Mouse (Mus musculus) hematopoietic stem cell, adult 5-6 weeks (primary cell): ENCODE data around the gene Ube2ql1. TPM values are rescaled to one million over a fixed set of nuclear protein-coding genes. Genes with fewer than 3 reads are reported as not detected.

Experiments used
- ATAC-seq, 2 experiments: fragments of 125-278 bp in 1 of 2; replicated peaks in 1 of 2; 2 replicates each; pipeline ENCODE4 v1.8.0; 2016 to 2017; ENCODE audit warnings: inconsistent platforms in 2 of 2, mild to moderate bottlenecking in 2 of 2, moderate number of reproducible peaks in 2 of 2, low read depth in 1 of 2, moderate TSS enrichment in 1 of 2; ENCODE audit not compliant: low FRiP score in 2 of 2, poor library complexity in 2 of 2, severe bottlenecking in 2 of 2, insufficient read depth in 1 of 2, low TSS enrichment in 1 of 2
- total RNA-seq: library from RNA; stranded (forward); fragments of 172-1452, 232-1000 nt; gene quantifications from 2 replicates; pipeline ENCODE4 v1.2.3, GENCODE M21; 2017

Gene Ube2ql1
- not detected in 2 replicates for total RNA-seq

DNA sequence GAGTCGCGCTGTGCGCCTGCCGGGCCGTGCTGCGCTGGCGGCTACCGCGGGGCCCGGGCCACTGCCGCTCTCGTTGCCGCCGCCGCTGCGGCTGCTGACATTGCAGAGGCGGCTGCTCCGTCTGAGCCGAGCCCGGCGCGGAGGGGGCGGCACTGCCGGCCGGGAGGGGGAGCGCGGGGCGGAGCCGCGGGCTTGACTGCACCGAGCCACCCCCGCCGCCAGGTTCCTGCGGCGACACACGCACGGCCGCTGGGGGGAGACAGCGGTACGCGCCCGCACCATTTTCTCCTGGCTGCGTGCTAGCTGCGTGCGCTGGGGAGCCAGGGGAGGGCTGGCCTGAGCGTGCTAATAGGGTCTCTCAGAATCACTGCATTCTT, at the start of gene Ube2ql1:
Ube2ql1 (minus strand) TSS at position 131 of the 377 bp plus-strand sequence.
- ATAC-seq = peak; percentile 68 to 78

DNA sequence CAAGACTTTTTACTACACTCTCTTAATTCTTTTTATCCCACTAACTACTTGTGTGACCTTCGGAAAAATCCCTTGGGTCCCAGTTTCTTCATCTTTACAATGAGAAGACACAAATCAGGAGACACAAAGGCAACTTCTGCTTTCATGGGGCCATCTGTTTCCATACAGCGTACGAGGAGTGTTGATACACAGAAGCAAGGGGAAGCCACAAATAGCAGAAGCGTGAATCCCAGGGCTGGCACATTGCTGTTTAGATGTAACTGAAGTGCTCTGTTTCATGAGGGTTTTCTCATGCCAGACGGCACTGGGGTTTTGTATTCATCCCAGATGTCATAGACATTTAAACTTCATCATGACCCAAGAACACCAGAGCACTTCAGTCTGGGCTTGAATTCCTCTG, 49.0 kb upstream of the Ube2ql1 start:
- peak; percentile 70 to 84 for ATAC-seq

DNA sequence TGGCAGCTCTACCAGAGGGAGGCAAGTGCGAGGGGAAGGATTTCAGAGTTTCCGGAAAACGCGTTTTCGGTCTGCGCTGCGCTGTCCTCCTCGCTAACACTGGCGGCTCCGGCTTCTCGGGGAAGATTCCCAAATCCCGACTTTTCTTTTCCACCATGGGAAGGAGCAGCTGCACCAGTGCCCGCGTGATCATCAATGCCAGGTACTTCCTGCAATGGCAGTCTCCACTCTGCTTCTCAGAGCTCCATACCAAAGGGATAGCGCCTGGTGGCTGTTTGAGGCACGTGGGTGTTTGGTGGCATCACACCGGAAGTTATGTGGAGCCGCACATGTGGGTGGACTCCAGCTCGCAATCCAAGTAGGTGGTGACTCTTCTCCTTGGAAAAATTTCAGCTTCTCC, 38.5 kb upstream of the Ube2ql1 start:
- no peak for ATAC-seq

DNA sequence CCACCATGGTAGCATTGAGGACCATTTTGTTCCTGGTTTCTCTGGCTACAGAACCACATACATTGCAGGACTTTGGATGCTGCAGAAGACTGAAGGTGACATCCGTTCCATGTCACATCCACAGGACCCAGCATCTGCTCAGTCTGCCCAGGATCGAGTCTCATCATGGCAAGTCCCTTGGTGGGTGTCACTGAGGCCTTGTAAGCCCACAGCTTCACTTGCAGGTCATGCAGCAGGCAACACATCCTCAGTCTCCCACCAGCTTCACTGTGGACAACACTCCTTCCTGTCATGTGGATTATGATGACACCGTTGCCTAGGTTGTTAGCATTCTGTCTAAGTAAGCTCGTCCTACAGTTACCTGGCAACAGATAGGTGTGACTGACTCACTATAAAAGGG, 32.7 kb upstream of the Ube2ql1 start:
- ATAC-seq = no peak

DNA sequence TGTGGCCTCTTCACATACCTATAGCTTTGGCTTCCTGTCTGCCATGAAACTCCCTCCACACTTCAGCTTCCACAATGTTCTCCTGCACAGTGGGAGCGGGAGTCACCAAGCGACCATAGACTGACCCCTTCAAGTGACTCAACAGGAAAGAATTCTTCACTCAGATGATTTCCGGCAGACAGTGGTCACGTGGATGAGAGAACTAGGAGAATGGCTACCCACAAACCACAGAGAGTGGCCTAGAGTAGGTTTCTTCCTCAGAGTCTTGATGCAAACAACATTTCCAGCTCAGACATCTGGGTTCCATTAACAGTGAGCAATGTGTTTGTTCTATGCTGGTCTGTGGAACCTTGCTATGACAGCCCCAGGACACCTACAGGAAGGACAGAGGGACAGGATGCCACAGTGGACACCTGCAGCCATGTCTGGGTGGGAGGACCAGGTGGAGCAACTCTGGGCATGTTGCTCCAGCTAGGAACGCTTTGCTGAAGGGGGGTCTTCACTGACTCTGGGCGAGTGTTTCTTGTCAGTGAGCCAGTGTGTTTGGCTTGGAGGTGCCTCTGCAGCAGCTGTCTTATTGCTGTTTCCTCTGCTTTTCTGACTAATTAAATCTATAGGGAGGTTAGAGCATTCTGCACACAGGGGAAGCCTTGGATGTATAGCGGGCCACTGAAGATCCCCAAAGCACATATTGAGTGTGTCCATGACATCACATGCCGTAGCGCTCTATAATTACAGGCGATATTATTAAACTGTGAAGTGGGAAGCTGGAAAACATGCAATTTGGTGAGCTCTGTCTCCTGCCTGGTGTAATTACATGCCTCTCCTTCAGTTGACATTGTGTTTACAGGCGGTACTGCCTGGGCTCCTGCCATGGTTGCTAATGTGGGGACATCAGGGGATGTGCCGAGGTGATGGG, 31.1 kb upstream of the Ube2ql1 start:
- ATAC-seq = no peak

DNA sequence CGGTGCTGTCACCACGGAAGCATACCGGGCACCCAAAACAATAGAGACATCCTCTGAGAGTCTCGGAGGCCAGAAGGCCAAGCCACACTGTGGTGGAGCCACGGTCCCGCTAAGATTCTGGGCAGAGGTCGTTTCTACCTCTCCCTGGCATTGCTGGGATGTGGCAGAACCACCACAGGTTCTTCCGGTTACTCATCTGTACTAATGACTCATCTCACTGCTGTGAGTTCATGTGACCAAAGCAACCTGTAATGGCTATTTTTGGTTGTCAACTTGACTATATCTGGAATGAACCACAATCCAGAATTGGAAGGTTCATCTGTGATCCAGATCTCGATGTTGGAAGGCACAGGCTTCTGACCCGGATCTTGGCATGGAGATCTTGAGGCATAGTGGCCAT, 28.5 kb upstream of the Ube2ql1 start:
- ATAC-seq = no peak

DNA sequence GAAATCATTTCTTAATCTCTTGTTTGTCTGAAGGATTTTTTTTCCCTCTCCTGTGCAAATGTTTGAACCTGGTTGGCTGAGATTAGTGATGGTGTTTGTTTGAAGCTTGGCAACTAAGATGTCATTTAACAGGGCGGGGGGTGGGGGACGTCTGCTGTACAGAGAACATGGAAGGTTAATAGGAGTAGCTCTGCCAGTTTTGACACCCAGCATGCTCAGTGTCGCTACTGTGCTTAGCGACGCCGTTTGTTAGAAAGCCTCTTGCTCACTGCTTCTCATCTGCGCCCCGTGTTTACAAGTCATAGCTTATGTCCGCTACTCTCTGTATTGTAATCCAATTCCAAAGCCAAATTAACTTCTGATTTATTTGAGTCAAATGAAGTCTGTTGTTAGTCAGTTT, 25.0 kb upstream of the Ube2ql1 start:
- no peak for ATAC-seq

DNA sequence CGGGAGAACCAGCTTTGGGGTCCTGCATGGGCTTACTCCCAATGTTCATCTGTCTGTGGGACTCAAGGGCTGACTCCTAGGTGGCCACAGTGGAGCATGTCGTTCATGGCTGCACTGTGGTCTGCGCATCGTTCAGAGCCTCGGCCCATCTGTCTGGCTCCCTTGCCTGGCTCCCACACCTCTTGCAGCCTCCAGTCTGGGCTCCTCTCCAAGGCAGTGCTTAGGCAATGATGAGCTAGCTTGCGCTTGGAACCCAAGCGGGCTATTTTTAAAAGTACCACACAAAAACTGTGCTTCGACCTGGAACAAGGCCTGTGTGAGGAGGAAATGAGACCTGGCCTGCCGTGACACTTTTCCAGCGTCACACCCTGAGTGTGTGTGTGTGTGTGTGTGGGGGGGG, 21.7 kb upstream of the Ube2ql1 start:
- ATAC-seq = no peak

DNA sequence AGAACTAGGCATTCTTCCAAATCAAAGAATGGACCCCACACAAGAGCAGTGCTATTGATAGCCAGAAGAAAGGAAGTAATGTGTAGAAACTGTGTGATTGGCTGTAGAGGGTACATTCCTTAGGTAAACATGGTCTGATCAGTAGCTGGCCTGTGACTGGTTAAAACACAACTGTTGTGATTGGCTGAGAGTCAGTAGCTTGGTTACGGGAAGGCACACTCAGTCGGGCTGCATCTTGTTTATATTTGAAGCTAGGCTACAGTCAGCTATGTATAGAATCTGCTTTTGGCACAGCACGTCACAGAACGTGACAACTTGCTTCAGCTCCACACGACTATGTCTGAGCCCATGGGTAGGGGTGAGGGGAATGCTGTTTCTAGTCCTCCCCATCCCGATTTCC, 19.3 kb upstream of the Ube2ql1 start:
- no peak for ATAC-seq

DNA sequence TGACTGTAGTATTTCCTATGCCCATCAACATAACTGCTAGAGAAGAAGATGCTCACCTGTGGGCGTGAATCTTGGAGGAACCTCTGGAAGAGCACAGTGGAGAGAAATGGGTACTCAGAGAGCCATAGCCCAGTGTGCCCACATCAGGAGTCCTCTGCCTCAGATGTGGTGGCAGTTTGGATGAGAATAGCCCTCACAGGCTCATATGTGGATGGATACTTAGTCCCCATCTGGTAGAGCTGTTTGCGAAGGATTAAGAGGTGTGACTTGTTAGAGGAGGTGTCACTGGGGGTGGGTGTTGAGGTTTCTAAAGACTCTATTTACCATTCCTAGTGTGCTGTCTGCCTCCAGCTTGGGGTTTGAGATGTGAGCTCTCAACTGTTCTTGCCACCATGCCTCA, 13.2 kb upstream of the Ube2ql1 start:
- no peak for ATAC-seq

DNA sequence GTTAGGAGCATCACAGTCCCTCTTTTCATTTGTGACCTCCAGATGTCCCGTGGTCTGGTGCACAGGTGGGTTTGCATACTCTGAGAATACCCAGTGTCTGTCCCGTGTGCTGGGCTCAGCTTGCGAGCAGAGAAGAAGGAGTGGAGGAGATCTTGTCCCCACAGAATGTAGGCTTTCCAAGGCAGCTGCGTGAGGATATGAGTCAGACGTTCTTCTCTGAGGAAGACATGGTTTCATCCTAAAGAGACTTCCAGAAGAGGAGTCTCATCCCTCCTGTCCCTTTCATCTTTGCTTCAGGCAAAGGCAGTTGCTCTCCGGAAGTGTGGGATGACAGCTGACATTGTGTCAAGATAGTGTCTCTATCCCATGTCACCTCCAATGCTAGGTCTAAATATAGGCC, 11.8 kb upstream of the Ube2ql1 start:
- ATAC-seq = no peak

DNA sequence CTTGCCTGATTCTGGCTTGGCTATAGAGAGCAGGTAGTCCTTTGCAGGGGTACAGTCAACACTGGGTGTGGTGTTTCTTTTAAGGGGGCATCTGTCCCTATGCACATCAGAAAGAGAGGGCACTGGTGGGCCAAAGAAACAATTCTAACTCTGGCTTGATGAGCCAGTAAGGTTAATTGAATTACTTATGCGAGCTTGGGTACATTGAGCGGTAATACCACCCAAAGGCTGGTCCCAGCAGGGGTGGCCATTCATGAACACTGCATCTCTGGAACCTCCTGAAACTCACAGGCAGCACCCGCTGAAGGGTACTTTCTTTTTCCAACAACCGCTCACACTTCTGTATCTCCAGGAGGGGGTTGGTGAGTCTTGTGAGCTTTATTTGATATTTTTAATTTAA, 9.1 kb upstream of the Ube2ql1 start:
- ATAC-seq = no peak

DNA sequence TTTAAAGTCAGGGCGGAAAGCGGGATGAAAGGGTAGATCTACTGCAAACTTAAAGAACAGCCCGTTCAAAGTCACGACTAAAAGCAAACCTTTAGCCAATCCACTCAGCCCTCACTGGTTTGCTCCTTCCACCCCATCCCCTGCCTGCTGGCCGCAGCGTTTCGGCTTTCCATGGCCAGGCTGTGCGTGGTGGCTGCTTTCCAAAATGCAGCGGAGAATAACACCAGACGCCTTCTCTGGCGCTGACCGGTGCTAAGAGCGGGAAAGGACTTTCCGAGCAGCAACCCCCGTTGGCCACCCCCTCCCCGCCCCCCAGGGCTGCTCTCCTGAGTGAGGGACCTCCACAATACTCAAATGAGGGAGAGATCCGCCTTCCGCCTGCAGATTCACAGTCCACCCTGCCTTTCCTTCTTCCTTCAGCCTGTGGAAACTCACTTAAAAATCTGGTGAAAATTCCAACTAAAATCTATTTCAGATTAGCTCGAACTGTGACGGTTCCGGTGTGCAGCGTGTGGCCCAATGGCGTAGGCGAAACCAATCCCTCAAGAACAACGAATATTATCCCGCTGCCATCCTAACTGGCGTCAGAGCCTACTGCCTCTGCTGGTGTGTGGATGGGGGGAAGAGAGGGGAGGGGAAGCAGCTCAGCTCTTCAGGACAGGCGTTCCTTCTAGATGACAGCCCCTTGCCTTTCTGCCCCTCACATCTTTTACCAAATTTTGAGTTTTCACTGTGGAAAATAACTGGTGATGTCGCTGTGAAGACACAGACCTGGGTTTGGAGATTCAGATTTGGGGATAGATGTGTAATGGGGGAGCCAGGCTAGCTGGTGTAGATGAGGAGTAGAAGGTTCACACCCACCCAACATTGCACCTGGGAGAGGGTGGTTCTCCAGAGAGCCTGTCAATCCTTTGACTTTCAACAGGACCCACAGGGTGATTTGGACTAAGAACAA, 919 bp upstream of the Ube2ql1 start:
- ATAC-seq = no peak

DNA sequence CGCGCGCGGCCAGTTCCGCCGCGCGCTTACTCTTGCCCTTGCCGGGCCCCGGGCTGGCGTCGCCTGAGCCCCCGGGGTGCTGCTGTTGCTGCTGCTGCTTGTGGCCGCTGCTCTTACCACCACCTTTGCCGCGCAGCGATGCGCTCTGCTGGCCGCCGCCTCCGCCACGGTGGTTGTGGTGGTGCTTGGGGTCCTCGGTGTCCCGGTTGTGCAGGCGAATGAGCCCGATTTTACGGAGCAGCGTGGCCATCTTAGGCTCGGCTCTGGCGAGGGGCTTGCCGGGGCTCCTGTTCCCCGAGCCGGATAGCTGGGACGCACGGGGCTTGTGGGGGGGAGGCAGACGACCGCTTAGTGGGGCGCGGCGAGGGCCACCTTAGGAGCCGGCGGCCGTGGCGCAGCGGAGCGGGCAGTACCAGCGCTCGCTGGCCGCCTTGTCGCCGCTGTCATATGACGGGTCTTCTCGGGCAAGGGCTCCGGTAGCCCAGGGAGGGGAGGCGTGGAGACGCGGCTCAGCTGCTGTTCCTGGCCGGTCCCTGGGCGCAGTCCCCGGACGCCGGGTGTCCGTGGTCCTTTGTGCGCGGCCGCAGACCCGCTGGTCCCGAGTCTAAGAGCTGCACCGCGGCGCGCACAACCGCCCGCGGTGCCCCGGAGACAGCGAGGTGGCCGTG, 464 bp downstream of the Ube2ql1 start:
- ATAC-seq = peak in 1 of 2 experiments; percentile 13; a peak in 1 of 4 replicates

DNA sequence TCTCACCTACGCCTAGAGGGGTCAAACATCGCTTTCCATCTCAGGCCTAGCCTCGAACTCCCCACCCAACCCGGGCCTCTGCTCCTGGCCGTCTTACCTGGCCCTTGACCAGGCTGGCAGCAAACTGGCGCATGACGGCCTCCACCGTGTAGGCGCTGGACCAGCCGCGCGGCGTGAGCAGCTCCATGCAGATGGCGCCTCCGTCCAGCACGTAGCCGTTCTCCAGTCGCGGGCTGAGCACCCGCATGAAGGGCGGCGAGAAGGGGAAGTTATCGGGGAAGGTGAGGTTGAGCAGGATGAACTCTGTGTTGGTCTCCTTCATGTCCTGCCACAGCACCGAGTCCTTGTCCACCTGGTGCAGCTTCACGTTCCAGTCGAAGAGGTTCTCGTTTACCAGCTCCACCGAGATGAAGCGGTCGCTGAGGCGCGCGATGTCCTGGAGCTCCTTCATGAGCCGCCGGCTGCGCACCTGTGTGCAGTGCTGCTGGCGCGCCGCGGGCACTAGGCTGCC, 1.2 kb downstream of the Ube2ql1 start:
- peak; percentile 19; a peak in 1 of 4 replicates for ATAC-seq

DNA sequence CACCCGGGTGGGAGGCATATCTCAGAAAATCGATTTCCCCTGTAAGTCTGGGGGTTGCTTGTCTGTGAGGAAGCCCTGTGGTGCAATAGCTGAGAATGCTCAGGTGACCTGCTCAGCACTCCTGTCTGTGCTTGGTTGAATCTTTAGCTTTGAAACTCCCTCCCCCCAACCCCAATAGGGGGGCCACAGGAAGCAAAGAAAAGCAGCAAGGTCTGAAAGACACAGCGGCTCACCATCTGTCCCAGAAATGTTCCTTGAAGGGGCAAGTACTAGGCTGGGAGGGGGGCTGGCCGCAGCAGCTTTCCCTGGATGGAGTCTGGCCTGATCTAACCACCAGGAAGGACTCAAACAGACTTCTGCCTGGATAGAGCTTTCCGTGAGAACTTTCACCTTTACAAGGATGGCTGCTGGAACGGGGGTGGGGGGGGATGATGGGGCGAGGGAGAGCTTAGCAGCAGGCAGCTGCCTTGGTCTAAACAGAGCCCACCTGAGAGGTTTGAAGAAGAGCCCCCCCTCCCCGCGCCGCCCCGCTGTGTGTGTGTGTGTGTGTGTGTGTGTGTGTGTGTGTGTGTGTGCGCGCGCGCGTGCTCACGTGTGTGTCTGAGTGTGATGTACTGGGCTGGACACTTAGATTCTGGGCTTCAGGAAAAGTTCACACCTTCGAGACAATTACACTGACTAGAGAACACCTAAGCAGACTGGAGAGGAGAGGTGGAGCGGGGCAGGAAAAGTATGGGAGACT, 2.1 kb downstream of the Ube2ql1 start:
- no peak for ATAC-seq

DNA sequence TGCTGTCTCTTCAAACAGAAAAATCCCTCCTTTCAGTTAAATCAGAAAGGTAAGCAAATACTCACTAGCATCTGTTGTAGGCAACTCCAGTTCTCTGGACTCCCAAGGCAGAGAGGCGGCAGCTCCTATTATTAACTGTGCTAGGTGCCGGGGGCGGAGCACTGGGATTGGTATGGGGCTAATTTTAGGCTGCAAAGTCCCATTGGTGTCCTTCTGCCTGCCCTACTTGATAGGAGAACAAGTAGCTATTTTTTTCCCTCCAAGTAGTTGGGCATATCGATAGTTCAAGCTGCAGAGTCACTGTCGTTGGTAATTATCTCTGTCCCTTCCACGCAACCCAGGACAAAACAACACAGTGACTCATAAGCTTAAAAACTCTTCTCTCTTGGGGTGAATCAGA, 7.1 kb downstream of the Ube2ql1 start:
- ATAC-seq = no peak
